Mouse (Mus musculus) ovary, adult 18-20 months (tissue): ENCODE results near the gene Aff3.

Source experiments
- DNase-seq: peaks from one replicate; pipeline ENCODE4 v3.0.0; 2022; ENCODE audit warnings: low spot score, mixed read lengths

Gene Aff3

DNA sequence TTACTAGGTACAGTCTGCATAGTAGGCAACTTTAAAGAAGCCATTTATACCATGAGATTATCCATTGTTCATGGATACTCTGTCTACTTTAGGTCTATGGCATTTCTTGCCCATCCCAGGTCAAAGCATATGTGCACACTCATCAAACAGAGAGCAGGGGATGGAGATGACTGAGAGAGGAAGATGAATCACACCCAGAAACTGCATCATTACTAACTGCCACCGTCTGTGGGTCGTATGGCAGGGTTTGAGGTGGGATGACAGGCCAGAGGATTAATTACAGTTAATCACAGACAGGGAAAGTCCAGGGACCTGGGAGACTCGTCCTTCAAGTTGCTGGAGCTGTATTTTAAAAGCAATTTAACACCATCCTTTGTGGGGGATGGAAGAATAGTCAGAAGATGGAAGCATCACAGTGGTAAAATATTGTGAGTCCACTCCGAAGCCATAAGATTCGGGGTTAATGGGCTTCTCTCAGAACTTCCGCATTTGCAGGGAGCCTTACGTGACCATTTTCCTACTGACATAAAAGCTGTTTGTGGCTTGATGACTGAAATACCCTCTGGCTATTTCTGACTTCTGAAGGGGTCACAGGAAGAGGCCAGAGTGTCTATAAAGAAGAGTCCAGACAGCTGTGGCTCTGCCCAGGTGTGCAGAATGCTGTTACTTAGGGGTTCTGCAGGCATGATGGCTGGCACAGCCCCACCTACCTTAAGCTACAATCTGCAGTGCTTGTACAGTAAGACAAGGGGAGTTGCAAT, 427.5 kb downstream of the Aff3 start:
- DNase-seq, result no peak

DNA sequence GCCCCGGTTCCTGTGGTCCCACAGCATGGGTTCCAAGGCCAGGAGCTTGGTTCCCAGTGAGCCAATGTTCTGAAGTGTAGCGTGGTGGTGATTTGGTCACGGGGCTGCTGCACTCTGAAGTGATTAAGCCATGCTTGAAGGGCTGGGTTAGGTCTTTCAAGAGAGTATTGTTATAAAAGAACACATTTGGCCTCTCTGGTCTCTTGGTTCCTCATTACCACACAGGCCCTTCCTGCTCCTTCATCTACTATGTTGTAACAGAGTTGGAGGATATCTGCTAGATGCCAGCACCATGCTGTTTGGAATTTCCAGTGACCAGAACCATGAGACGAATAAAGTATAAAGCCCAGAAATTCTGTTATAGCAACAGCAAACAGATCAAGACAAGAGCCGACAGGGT, 431.6 kb downstream of the Aff3 start:
- no peak for DNase-seq

DNA sequence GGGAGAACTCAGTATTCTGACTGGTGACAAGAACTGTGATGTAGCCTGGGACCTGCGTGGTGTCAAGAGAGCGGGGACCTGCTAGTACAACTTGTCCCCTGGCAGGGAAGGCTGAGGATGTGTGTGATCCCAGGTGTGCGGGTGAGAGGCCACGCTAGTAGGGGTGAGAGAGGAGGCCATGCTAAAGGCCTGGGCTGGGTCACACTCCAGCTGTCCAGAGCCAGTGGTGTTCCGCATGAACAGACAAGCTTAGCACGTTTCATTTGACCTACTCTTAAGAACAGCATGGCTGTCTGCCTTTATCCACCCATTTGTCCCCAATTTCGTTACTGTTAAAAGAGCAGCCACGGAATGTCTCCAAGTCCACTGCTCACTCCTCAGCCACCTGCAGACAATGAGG, 434.7 kb downstream of the Aff3 start:
- DNase-seq, result no peak

DNA sequence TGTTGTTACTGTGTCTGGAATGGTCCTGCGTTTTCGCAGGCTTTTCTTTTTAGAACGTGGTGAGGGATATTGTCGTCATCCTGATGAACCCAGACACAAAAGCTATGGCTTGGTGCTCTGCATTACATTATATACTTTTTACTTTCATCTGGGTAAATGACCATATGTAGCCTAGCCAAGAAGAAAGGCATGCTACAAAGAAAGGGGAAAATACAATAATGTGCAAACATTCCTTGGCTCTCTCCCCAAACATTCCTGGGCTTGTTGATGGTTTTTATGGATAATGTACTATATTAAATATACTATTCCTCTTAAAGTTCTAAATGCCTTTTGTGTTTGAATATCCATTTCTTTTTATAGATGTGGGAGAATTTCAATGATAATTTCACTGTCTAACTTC, 435.9 kb downstream of the Aff3 start:
- no peak for DNase-seq

DNA sequence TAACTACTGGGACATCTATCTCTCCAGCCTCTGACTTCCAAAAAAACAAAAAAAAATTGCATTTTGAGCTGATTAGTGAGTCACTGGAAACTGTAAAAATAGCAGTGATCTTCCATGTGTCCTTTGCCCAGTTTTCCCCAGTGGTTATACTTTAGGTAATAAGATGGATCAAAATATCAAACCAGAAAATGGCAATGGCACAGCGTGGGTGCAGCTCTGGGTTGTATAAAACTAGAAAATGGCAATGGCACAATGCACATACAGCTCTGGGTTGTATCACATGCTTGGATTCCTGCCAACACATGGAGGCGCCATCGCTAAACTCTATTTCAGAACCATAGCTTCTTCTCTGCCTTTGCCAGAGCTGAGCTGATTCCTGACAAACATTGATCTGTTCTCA, 439.6 kb downstream of the Aff3 start:
- DNase-seq, result no peak

DNA sequence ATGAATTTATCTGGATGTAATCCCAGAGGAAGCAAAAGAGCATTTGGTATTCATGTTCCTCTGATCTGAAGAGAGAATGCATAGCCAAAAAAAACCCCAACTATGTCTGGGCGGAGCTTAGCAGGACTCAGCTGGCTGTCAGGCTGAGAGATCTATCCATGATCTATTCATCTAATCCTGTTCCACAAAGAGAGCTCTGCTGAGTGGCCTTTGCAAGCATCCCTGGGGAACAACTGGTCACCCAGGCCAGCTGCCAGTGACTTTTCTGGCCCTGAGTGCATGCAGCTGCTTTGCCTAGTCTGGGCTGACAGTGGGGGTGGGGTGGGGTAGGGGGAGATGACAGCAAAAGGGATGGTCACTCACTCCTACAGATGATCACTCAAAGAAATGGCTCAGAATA, 442.6 kb downstream of the Aff3 start:
- DNase-seq, result no peak

DNA sequence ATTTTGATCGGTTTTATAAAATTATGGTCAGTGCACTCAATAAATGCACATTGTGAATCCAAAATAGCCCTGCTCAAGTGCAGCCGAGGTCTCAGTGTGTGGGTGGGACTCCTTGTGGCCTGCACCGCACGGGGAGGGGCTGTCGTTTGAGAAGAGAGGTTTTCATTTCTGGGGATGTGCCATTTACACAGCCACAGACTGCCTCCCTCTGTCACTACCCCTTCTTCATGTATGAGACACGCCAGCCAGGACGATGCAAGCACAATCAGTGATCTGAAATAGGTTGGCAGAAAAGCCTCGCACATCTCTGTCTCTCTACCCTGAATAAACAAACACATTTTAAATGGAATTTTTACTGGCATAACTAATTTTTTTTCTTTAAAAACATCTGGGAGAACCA, 443.3 kb downstream of the Aff3 start:
- DNase-seq, result no peak

DNA sequence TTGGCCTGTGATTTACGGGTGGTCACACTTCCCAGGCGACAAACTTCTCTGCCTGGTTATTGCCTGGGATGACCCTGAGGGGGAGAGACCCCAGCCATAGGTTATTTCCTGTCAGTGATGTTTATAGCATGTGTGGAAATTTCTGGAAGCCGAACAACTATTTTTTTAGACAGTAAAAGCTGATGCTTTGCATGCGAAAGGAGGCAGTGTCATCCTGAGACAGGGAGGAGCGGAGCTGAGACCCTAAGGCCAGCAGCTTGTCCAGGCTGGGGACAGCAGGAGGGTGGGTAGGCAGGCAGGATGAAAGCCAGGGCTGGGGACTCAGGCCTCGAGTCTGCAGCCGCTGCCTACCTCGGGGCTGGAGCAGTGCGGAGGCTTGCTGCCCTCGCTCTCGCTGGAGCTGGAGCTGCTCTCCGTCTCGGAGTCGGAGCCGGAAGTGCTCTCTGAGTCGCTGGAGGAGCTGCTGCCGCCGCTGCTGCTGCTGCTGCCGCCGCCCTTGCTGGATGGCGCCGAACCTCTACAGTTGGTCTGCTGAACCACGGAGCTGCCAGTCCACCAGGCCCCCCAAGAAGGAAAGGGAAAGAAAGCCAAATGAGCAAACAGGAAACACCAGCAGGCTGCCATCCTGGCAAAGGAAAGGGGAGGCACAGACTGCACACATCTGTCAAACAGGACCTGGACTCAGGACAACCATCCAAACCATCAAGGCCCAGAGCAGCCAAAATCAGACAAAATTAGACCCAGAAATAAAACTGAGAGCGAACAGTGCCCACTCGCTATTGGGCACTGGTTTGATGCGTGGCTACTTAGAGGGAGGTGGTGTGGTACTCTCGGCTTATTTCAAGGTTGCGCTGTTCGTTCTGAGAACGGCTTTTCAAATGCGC, 446.6 kb downstream of the Aff3 start:
- DNase-seq, result no peak

DNA sequence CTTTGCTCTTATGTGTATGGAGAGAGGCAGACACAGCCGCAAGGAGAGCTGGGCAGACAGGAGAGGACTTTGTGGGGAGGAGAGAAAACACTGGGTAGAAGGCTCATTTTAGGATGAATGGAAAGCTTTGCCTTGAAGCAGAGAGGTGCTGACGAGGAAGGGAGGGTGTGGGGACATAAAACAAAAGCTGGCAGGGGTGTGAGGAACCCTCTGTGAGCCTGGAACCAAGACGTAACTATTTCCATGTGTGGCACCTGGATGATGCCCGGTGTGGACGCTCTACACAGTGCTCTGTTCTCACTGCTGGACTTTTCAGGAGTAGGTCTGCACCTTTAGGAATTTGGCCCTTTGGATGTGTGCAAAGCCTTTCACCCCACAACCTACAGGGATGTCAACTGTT, 447.7 kb downstream of the Aff3 start:
- DNase-seq, result no peak

DNA sequence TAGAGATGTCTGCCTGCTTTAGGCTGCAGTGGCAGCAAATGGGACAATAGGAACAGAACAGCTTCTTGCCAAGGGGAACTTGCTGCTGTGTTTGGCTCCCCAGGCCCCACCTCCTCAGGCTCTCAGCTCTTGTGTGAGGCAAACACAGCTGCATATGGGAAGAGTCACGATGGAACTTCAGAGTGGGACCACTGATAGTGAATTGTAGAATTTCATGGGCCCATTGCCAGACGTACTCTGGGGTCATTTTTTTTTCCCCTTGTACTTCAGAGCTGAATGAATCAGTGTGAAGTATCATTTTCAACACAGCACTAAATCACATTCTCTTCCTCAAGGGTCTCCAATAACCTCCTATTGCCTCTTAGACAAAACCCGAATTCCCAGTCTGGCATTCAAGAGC, 451.4 kb downstream of the Aff3 start:
- no peak for DNase-seq

DNA sequence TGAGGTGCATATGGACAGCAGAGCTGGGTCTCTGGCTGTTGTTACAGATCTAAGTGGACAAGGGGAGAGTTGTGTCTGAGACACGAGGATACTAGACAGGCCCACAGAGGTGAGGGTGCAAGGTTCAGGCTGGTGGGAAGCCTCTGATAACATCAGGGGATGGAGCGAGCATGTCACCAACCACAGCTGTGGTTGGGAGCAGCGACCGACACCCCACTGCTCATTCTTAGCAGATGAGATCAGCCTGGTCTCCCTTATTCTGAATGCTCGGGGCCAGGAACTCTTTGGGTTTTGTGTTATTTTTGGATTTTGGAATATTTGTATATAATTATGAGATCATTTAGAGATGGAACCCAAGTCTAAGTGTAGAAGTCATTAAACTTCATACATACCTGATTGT, 452.4 kb downstream of the Aff3 start:
- no peak for DNase-seq

DNA sequence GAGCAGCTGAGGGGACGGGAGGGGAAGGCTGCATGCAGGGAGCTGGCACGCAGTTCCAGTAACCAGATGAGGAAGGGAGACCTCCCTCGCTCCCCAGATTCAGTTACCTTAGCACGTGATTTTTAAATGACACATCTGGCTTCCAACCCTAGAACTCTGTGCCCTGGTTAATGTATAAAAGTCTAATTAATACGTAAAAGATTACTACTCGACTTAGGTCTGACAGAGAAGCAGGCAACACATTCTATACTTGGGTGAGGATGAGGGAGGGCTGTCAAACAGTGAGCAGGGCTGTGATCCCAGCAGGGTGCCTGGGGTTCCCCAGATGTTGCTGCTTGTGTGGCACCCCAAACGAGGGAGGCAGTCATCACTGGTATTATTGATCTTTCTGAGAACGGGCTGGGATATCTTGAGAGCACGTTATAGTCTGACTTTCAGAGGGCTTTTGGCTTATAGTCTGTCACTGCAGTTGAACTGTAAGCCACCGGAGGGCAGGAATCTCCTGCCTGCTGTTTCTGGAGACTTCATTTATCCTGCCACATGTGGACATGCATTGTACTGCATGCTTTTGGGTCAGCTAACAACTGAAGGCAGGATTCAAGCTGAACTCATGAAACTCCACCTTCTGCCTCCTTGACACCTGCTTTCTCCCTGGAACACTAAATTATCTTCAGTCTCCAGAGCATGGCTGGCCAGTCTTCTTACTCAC, 462.1 kb downstream of the Aff3 start:
- DNase-seq, result no peak

DNA sequence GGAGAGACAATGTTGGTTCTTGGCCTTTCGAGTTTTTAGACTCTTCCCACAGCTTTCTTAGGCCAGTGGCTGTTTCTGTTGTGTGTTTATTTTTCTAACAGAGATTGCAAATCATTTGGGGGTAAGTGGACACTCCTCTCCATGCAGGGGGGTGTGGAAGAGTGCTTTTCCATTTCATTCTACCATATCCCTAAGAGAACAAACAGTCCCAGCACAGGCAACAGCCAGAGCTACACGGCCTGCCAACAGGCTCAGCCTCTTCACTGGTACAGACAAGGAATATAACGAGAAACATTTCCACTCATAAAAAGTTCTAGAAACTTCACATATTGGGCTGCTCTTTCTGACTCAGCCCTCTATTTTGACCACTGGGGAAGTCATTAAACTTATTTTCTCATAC, 463.0 kb downstream of the Aff3 start:
- no peak for DNase-seq

DNA sequence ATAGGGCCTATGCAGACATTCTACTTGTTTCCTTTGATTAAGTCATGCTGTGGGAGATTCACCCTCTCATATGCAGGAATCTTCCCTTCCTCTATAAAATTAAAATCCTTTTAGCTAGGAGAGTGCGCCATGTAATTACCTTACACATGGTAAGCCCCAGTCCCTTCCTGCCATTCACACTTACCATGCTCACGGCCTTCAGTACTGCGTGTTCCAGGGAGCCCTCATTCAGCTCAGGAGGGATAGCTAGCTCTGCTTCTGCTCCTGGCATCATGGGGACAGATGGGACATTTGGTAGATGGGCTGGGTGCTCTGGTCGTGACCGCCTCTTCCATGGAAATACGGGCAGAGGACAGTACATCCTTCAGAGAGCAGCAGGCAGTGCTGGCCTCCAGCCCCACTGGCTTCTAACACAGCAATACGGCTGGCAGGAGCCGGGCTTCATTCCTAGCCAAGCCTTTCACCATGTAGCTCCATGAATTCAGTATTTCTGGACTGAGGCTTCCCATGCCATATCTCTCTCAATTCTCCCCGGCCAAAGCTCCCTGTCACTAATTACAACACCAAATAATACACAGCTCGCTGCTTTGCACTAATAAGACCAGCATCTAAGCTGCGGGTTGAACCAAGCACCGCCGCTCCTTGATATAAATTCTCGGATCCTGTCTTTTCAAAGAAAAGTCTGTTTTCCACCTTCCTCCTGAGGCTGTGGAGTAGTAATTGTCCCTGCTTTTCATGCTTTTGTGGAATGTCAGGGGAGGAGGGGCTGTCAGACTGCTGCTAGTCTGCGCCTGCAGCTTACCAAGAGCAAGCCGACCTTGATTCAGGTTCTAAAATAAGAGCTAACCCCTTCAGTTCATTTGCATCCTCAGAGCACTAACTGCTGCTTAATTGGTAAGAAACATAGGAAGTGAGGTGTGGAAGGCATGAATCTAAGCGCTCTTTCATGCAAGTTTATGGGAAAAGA, 464.8 kb downstream of the Aff3 start:
- DNase-seq, result no peak

DNA sequence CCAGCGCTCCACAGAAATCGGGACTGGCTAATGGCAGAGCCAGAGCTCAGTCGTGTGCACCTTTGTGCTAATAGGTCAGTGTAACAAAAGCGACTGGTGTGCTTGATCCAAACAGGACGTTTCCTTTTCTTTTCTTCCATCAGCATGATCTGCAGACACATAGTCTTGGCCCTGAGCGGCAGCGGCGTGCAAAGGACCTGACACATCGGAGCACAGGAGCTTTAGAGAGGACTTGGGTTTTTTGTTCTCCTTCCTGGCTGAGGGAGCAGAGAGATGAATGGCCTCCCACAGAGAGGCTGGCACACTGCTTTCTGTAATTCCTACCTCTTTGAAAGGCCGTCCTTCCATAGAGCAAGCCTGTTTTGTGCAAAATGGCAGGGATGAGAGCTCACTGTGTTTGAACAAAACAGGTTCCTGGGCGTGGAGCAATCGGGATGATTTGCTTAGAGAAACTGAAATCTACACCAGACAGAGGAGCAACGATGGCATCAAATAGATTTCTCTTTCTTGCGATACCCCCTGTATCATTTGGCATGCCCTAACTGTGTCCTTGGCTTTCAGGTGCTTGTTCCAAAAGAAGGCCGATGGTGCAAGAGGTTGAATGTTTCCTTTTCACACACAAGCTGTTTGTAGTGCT, 466.2 kb downstream of the Aff3 start:
- no peak for DNase-seq

DNA sequence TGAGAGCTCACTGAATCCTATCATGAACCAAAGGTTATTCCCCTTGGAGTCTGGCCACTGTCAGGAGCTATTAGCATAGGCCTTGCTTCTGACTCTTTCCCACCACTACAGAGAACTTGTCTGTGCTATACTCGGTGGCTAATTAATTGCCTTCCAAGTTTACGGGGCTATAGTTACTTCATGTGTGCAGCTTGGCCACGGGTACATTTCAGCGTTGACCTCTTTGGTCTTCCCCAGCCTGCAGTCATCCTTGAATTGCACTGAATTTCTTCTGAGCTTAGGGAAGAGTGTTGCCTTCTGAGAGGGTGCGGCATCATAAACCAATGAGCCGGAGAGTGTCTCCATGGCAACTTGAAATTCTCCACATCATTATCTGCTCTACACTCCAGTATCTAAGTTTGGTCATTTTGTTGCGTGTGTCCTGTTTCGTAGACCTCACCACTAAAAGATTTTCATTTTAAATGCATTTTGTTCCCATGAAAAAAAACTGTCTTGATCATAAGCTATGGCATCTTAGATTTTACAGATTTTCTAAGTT, 467.5 kb downstream of the Aff3 start:
- no peak for DNase-seq

DNA sequence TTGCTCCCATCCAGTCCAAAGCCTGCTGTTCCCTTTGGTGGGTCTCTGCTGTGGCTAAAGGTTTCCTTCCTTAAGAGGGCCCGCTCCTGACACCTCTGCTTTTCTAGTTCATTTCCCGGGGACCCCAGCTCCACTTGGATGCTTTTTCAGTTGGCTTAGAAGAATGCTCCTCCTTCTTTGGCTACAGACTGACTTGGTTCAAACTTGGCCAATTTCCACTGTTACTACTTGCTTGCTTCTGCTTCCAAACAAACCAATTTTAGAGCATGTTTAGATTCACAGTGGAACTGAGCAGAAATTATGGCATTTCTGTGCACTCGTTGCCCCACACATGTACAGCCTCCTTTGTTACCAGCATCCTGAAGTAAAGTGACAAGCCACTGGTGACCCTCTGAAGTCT, 469.0 kb downstream of the Aff3 start:
- DNase-seq, result no peak

DNA sequence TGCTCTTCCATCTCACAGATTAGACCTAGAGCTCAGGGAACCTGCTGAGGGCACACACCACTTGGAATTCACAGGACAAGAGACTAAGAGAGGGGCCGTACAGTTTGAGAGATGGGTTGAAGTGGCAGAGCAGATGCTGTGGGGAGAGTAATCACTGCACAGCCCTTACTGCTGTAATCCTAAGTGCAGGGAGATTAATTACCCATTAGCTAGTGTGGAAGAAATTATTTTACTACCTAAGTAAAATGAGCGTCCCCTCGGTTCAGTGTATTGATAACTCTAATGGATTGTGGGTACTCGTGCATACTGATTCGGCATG, 478.6 kb downstream of the Aff3 start:
- no peak for DNase-seq

DNA sequence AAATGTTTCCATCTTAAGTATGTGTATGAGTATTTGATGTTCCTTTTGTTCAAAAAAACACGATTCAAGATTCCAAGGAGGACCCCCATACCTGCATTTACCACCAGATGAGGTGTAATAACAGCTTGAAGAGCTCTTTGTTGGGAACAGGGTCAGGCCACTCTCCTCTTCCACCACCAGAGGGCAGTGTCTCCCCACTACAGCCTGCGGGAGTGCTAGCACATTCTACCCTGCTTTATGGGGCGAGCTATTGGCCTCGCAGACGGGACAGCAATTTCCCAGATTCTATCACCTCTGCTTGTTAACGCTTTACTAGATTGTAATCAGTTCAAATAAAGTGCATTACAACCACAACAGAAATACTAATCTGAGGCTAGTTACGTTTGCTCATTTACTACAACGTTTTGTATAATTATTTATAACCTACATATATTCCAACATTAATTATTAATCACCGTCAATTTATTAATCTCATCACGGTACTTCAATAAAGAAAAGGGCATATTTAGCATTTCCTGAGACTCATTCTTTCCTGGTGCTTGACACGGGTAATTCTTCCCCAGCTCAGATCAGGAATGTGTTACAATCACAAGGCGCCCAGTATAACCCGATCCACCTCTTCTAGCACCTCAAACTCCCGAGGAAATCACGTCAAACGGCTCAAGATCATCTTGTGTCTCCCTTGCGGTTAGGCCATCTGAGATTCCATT, 479.1 kb downstream of the Aff3 start:
- peak; percentile 46 for DNase-seq

DNA sequence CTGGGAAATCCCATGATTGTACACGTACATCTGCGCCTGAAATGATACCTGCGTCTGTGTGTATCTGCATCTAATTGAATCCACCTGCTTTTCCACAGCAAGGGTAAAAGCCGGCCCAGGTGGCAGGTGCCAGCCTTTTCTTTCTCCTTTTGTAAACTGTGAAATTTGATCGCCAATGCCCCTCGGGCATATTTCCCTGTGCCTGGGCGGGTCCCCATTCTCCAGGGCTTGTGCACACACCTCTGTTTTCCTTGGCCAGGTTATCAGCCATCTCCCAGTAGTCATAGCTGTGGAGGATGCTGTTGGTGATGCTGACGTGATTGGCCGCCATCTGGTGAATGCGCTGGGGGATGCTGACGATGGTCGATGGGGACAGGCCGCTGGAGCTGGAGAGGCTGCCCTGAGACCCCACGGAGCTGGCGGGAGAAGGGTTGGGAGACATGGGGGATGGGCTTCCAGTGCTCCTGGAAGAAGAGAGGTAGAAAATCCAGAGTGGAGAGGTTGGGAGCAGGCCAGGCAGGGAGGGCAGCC, 483.7 kb downstream of the Aff3 start:
- DNase-seq, result no peak
